Mouse (Mus musculus): ENCODE measurements at regions not wholly inside any gene's neighbourhood (a gene's known extent, or its start where the extent isn't known, plus 50 kb on each side); places are given as distances from the start of the nearest gene placed in this dataset.

- 60% methylated on average over 15 of the region's 15 CpGs for WGBS
- Histone ChIP-seq H3K27me3 (ENCODE audit: control insufficient read depth, insufficient read depth, low read length) (no peaks in the 10 kb centered on the region), H3K9me3 (ENCODE audit: control insufficient read depth, low read length) (no peaks in the 10 kb centered on the region), H3K4me3 (ENCODE audit: low read depth, low read length) (no peak overlapping the region), H3K4me1 (replicated peaks; ENCODE audit: control insufficient read depth, insufficient read depth, low read length) (no peaks in the 10 kb centered on the region), H3K4me2 (replicated peaks; ENCODE audit: low read depth, low read length) (no peak overlapping the region), H3K9ac (ENCODE audit: low read depth, low read length) (no peak overlapping the region), H3K27ac (ENCODE audit: low read depth, low read length) (no peak overlapping the region), H3K36me3 (ENCODE audit: control insufficient read depth, insufficient read depth, low read length) (no peaks in the 10 kb centered on the region)
- no peak for DNase-seq (ENCODE audit: low spot score)
- no peak for ATAC-seq (ENCODE audit: low FRiP score)
Measured at GRCm38 (mm10) chr5:149338016-149338696, 73.4 kb upstream of the Medag start.

DNA sequence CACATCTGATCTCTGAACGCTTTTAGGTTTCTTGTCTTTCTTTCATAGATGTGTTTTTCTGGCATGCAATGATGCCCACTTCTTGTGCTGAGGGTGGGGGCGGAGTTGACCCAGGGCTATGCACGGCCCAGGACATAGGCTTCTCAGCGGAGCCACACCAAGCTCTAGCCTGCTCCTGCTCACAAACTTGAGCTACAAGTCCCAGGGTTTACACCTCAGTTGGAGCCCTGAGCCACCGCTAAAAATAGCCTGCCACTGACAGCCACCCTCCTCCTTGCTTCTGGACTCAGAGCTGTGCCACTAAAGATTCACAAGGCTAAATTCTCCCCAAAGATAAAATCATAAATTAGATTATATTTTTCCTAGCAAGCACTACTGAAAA is 72.9 kb upstream of the Medag start:
- Histone ChIP-seq H3K9ac (ENCODE audit: low read depth, low read length) (no peak overlapping the region), H3K4me1 (replicated peaks; ENCODE audit: control insufficient read depth, insufficient read depth, low read length) (no peaks in the 10 kb centered on the region), H3K4me2 (replicated peaks; ENCODE audit: low read depth, low read length) (no peak overlapping the region), H3K36me3 (ENCODE audit: control insufficient read depth, insufficient read depth, low read length) (no peaks in the 10 kb centered on the region), H3K27me3 (ENCODE audit: control insufficient read depth, insufficient read depth, low read length) (no peaks in the 10 kb centered on the region), H3K4me3 (ENCODE audit: low read depth, low read length) (no peak overlapping the region), H3K9me3 (ENCODE audit: control insufficient read depth, low read length) (no peaks in the 10 kb centered on the region), H3K27ac (ENCODE audit: low read depth, low read length) (no peak overlapping the region)
- ATAC-seq (ENCODE audit: low FRiP score) = no peak
- no peak for DNase-seq (ENCODE audit: low spot score)
- WGBS = 57% methylated on average over 5 of the region's 5 CpGs

DNA sequence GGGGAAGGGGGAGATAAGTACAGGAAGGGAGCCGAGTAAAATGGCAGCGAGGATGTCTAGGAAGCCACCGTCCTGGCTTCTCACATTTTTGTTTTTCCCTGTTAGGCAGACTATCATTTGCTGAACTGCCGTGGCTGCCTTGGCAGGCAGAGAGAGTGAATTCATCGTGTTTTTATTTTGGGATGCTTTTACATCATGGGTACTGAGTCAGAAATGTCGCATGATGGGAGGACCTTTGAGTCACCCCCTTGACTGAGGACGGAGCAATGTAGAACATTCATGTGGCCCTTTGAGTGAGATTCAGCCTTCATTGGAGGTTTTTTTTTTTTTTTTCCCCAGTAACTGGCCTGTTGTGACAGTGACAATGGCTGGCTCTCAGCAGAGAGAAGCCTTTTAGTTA is 71.2 kb upstream of the Medag start:
- Histone ChIP-seq H3K27ac (ENCODE audit: low read depth, low read length) (no peak overlapping the region), H3K36me3 (ENCODE audit: control insufficient read depth, insufficient read depth, low read length) (no peaks in the 10 kb centered on the region), H3K27me3 (ENCODE audit: control insufficient read depth, insufficient read depth, low read length) (no peaks in the 10 kb centered on the region), H3K4me1 (replicated peaks; ENCODE audit: control insufficient read depth, insufficient read depth, low read length) (no peaks in the 10 kb centered on the region), H3K4me2 (replicated peaks; ENCODE audit: low read depth, low read length) (no peak overlapping the region), H3K9me3 (ENCODE audit: control insufficient read depth, low read length) (no peaks in the 10 kb centered on the region), H3K4me3 (ENCODE audit: low read depth, low read length) (no peak overlapping the region), H3K9ac (ENCODE audit: low read depth, low read length) (no peak overlapping the region)
- WGBS = 87% methylated on average over 7 of the region's 7 CpGs
- no peak for DNase-seq (ENCODE audit: low spot score)
- ATAC-seq (ENCODE audit: low FRiP score) = no peak

GRCm38 (mm10) chr5:149341461-149341860 is 70.1 kb upstream of the Medag start:
- Histone ChIP-seq H3K27ac (ENCODE audit: low read depth, low read length) (no peak overlapping the region), H3K9me3 (ENCODE audit: control insufficient read depth, low read length) (no peaks in the 10 kb centered on the region), H3K4me1 (replicated peaks; ENCODE audit: control insufficient read depth, insufficient read depth, low read length) (no peaks in the 10 kb centered on the region), H3K4me2 (replicated peaks; ENCODE audit: low read depth, low read length) (no peak overlapping the region), H3K27me3 (ENCODE audit: control insufficient read depth, insufficient read depth, low read length) (no peaks in the 10 kb centered on the region), H3K36me3 (ENCODE audit: control insufficient read depth, insufficient read depth, low read length) (no peaks in the 10 kb centered on the region), H3K4me3 (ENCODE audit: low read depth, low read length) (no peak overlapping the region), H3K9ac (ENCODE audit: low read depth, low read length) (no peak overlapping the region)
- WGBS = 54% methylated on average over 6 of the region's 6 CpGs
- ATAC-seq (ENCODE audit: low FRiP score) (no peak), DNase-seq (ENCODE audit: low spot score) (no peak)

GRCm38 (mm10) chr5:149343610-149344527 is 67.7 kb upstream of the Medag start:
- WGBS = 91% methylated on average over 21 of the region's 21 CpGs
- H3K27ac ChIP-seq (ENCODE audit: low read depth, low read length) = no peak overlapping the region
- H3K4me2 ChIP-seq (replicated peaks; ENCODE audit: low read depth, low read length) = no peak overlapping the region
- no peaks in the 10 kb centered on the region for H3K27me3 ChIP-seq (ENCODE audit: control insufficient read depth, insufficient read depth, low read length)
- ATAC-seq (ENCODE audit: low FRiP score) (no peak), DNase-seq (ENCODE audit: low spot score) (no peak)
- no peak overlapping the region for H3K9ac ChIP-seq (ENCODE audit: low read depth, low read length)
- H3K4me1 ChIP-seq (replicated peaks; ENCODE audit: control insufficient read depth, insufficient read depth, low read length) = no peaks in the 10 kb centered on the region
- no peak overlapping the region for H3K4me3 ChIP-seq (ENCODE audit: low read depth, low read length)
- H3K36me3 ChIP-seq (ENCODE audit: control insufficient read depth, insufficient read depth, low read length) = no peaks in the 10 kb centered on the region
- no peaks in the 10 kb centered on the region for H3K9me3 ChIP-seq (ENCODE audit: control insufficient read depth, low read length)

DNA sequence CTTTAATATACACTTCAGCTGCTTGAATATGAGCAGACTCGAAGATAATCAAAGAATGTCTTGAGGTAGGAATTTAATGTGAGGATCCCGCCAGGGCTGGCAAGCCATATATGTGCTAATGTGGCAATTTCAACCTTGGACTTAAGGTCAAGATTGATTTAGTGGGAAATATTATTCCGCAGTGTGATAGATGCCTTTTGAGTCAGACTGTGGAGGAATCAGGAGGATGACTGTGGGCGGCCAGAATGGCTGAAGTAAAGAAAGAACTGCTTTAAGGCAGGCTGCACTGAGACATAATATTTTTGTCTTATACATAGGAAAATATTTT is 67.1 kb upstream of the Medag start:
- no peaks in the 10 kb centered on the region for H3K9me3 ChIP-seq (ENCODE audit: control insufficient read depth, low read length)
- H3K4me2 ChIP-seq (replicated peaks; ENCODE audit: low read depth, low read length) = no peak overlapping the region
- 92% methylated on average over 4 of the region's 4 CpGs for WGBS
- no peak for ATAC-seq (ENCODE audit: low FRiP score)
- H3K27ac ChIP-seq (ENCODE audit: low read depth, low read length) = no peak overlapping the region
- no peaks in the 10 kb centered on the region for H3K4me1 ChIP-seq (replicated peaks; ENCODE audit: control insufficient read depth, insufficient read depth, low read length)
- H3K4me3 ChIP-seq (ENCODE audit: low read depth, low read length) = no peak overlapping the region
- DNase-seq (ENCODE audit: low spot score) = no peak
- H3K36me3 ChIP-seq (ENCODE audit: control insufficient read depth, insufficient read depth, low read length) = no peaks in the 10 kb centered on the region
- no peak overlapping the region for H3K9ac ChIP-seq (ENCODE audit: low read depth, low read length)
- H3K27me3 ChIP-seq (ENCODE audit: control insufficient read depth, insufficient read depth, low read length) = no peaks in the 10 kb centered on the region

DNA sequence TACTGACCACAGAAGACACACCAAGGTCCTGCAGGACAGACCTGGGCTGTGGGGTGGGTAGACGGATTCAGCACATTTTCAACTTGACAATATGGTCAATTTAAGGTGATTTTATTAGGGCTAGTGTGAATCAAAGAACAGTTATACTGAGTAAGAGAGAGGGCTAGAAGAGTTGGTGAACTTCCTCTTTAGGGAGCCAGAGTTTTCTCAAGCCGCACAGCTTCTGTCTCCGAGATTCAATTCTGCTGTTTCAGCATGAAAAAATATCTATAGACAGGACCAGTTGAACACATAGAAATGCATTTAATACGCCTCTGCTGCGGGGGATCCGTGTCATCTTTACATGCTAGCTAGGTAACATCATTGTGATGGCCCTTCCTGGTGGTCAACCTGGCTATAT is 66.4 kb upstream of the Medag start:
- 88% methylated on average over 6 of the region's 6 CpGs for WGBS

DNA sequence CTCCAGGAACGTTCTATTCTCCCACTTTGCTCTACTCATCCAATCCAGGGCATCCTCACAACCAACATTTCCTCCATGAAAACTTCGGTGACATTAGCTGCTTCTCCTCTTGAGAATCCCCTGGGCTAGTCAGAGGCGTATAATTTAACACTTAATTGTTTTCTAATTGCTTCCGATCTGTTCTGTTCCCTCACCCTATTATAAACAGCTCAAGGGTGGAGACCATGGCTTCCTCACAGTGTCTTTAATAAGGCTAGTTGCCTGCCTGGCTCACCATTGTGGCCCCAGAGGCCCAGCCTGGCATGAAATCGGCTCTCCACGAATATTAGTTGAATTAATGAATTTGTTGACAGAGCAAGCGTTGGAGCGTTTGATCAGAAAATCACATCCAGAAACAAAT is 61.9 kb upstream of the Medag start:
- Histone ChIP-seq H3K27ac (ENCODE audit: low read depth, low read length) (no peak overlapping the region), H3K9me3 (ENCODE audit: control insufficient read depth, low read length) (no peaks in the 10 kb centered on the region), H3K4me3 (ENCODE audit: low read depth, low read length) (no peak overlapping the region), H3K4me1 (replicated peaks; ENCODE audit: control insufficient read depth, insufficient read depth, low read length) (peaks cover 5% of the 10 kb centered on the region; the same call in 1 of the 2 replicates), H3K4me2 (replicated peaks; ENCODE audit: low read depth, low read length) (no peak overlapping the region), H3K9ac (ENCODE audit: low read depth, low read length) (no peak overlapping the region), H3K36me3 (ENCODE audit: control insufficient read depth, insufficient read depth, low read length) (no peaks in the 10 kb centered on the region), H3K27me3 (ENCODE audit: control insufficient read depth, insufficient read depth, low read length) (no peaks in the 10 kb centered on the region)
- ATAC-seq (ENCODE audit: low FRiP score) (no peak), DNase-seq (ENCODE audit: low spot score) (no peak)
- 63% methylated on average over 8 of the region's 8 CpGs for WGBS

More for the DNA sequence above, 66.4 kb upstream of the Medag start:
- Histone ChIP-seq H3K27ac (ENCODE audit: low read depth, low read length) (no peak overlapping the region), H3K4me1 (replicated peaks; ENCODE audit: control insufficient read depth, insufficient read depth, low read length) (no peaks in the 10 kb centered on the region), H3K9ac (ENCODE audit: low read depth, low read length) (no peak overlapping the region), H3K36me3 (ENCODE audit: control insufficient read depth, insufficient read depth, low read length) (no peaks in the 10 kb centered on the region), H3K27me3 (ENCODE audit: control insufficient read depth, insufficient read depth, low read length) (no peaks in the 10 kb centered on the region), H3K4me2 (replicated peaks; ENCODE audit: low read depth, low read length) (no peak overlapping the region), H3K4me3 (ENCODE audit: low read depth, low read length) (no peak overlapping the region), H3K9me3 (ENCODE audit: control insufficient read depth, low read length) (no peaks in the 10 kb centered on the region)
- DNase-seq (ENCODE audit: low spot score) (no peak), ATAC-seq (ENCODE audit: low FRiP score) (no peak)

All from hindbrain, embryonic 11.5 days (tissue).